Mouse (Mus musculus) kidney, adult 10 weeks (tissue): ENCODE data around the gene 9430015G10Rik. TPM values are rescaled to one million over a fixed set of nuclear protein-coding genes. Genes with fewer than 3 reads are reported as not detected.

Source experiments
- polyA plus RNA-seq: library from polyadenylated mRNA; stranded (reverse); fragments of 350-450 nt; fragmentation: Illumina TruSeq; extraction: RNeasy Lipid Tissue Mini Kit (QIAGEN cat#74804); gene quantifications from one replicate; pipeline ENCODE4 v1.2.3, GENCODE M21; 2014; ENCODE audit warnings: low read depth, low replicate concordance

9430015G10Rik gene
- polyA plus RNA-seq = 1.5 TPM

DNA sequence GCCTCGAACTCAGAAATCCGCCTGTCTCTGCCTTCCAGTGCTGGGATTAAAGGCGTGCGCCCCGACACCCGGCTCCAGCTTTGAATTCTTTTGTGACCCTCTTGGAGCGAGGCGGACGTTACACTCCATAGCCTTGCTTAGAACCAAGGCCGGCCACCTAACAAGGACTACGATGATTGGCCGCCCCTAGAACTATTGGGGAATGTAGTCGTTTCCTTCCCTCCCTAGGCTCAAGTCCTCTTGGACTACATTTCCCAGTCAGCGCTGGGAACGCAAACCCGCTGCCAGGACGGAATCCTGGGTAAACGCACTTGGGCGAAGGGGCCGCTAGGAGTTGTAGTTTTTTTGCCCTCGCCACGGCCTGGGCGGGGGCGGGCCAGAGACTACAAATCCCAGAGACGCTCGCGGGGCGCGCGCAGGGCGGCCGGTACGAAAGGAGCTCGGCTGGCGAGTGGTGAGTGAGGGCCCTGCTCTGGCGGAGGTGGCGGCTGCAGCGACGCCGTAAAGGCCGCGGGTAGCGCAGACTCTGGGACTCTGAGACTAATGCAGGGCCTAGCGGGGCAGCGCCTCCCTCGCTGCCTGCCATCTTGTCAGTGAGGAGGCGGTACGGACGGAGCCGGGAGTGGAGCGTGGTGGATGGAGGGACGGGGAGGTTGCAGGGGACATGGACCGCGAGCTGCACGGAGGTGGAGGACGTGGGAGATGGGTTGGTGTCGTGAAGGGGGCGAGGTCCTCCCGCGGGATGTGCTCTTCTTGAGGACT lies at the start of gene 9430015G10Rik:
Gene 9430015G10Rik (plus strand): TSS at position 413 of the 762 bp plus-strand sequence.

GRCm38 (mm10) chr4:156130436-156130835 lies 20.7 kb downstream of the 9430015G10Rik start, which contains the start of gene Rnf223:
TSS of gene Rnf223 (plus strand) at chr4:156130513.

Other genes with a start within 250 kb of the 9430015G10Rik start
- not detected for gene Tas1r3, start 246.6 kb upstream of the 9430015G10Rik start, polyA plus RNA-seq
- gene Cptp, start 240.5 kb upstream of the 9430015G10Rik start, polyA plus RNA-seq = 6.4 TPM
- gene Ints11, start 240.4 kb upstream of the 9430015G10Rik start, polyA plus RNA-seq = 1.9 TPM
- 1.4 TPM for gene Pusl1, start 218.2 kb upstream of the 9430015G10Rik start, polyA plus RNA-seq
- gene Acap3, start 218.2 kb upstream of the 9430015G10Rik start, polyA plus RNA-seq = 0.97 TPM
- 50.5 TPM for gene Ube2j2, start 166.2 kb upstream of the 9430015G10Rik start, polyA plus RNA-seq
- 28.0 TPM for gene C1qtnf12, start 147.7 kb upstream of the 9430015G10Rik start, polyA plus RNA-seq
- gene B3galt6, start 117.3 kb upstream of the 9430015G10Rik start, polyA plus RNA-seq = 5.6 TPM
- gene Sdf4, start 117.1 kb upstream of the 9430015G10Rik start, polyA plus RNA-seq = 121 TPM
- not detected for gene Tnfrsf4, start 96.1 kb upstream of the 9430015G10Rik start, polyA plus RNA-seq
- not detected for gene Tnfrsf18, start 83.8 kb upstream of the 9430015G10Rik start, polyA plus RNA-seq
- 0.61 TPM for gene Ttll10, start 50.6 kb upstream of the 9430015G10Rik start, polyA plus RNA-seq
- not detected for gene Rnf223, start 20.5 kb downstream of the 9430015G10Rik start, polyA plus RNA-seq
- 20.3 TPM for gene Agrn, start 87.5 kb downstream of the 9430015G10Rik start, polyA plus RNA-seq
- gene Isg15, start 90.8 kb downstream of the 9430015G10Rik start, polyA plus RNA-seq = not detected
- 0.77 TPM for gene AW011738, start 93.3 kb downstream of the 9430015G10Rik start, polyA plus RNA-seq
- gene Perm1, start 105.9 kb downstream of the 9430015G10Rik start, polyA plus RNA-seq = 2.7 TPM
- gene Plekhn1, start 124.9 kb downstream of the 9430015G10Rik start, polyA plus RNA-seq = 2.0 TPM
- gene Noc2l, start 126.0 kb downstream of the 9430015G10Rik start, polyA plus RNA-seq = 4.9 TPM
- not detected for gene Samd11, start 145.7 kb downstream of the 9430015G10Rik start, polyA plus RNA-seq
- gene Vmn2r-ps159, start 221.1 kb downstream of the 9430015G10Rik start, polyA plus RNA-seq = not detected